Mouse (Mus musculus): ENCODE results near the gene Fmod. TPM values are rescaled to one million over a fixed set of nuclear protein-coding genes. Genes with fewer than 3 reads are reported as not detected.

Gene Fmod
- 1 to 10 TPM; 9.3 to 9.8 TPM for total RNA-seq (2021)
- long read RNA-seq, experiment 1, transcript Fmod-201 (3 exons, 3,120 nt), result major isoform, 5 of 7 reads
- long read RNA-seq, experiment 1, partial matches to known transcripts, result 0 of 7 reads
- long read RNA-seq, experiment 1, other reads (novel, unspliced or antisense), result 2 of 7 reads
- long read RNA-seq, experiment 2, partial matches to known transcripts, result 0 of 3 reads
- long read RNA-seq, experiment 2, other reads (novel, unspliced or antisense), result 0 of 3 reads

DNA sequence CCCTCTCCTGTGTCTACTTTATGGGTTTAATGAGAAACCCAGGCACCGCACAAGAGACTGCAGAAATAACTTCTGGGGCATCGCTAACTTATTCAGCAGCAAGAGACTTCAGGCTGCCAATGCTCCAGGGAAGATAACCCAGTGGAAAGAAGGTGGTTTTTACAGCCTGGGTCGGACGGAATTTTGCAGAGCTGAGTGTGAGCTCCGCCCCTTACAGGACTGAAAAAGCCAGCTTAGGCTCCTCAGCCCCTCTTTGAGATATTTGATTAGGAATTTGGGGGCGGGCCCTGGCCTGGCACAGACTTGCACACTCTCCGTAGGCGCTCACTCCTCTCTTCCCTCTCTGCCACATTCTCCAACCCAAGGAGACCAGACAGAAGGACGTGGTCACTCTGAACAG, at the start of gene Fmod:
TSS of gene Fmod (plus strand) at position 83 of the 400 bp plus-strand sequence.
- no peak for DNase-seq

DNA sequence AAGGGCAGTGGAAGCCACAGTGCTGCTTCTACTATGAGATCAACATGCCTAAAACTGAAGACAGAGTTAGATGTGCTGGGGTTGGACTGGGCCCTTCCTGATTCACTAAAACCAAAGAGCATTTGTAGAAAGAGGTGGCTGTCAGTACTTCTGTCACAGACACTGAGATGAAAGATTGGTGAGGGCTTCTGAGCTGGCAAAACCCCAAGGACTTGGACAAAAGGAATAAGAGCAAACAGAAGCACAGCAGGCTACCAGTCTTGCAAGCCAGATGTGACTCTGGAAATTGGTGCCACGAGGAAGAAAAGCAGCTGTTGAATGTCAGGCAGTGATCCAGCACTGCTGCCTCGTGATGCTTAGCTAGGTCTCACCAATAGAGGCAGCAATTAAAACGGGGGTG, 48.2 kb upstream of the Fmod start:
- no peak for DNase-seq

DNA sequence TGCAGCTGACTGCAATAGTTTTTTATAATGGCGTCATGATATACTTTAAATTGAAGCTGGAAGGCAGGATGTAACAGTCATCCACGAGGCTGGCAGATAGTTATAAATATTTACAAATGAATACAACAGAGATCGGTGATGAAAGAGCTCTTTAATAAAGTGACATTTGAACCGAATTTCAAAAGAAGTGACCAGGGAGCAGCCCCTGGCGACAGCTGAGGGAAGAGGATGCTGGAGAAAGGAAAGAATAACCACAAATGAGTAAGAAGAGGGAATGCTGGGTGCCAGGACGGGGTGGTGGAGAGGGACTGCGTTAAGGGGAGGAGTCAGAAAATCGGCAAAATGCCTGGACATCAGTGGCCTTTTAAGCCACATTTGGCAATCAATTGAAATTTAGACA, 45.8 kb upstream of the Fmod start:
- DNase-seq, result no peak

DNA sequence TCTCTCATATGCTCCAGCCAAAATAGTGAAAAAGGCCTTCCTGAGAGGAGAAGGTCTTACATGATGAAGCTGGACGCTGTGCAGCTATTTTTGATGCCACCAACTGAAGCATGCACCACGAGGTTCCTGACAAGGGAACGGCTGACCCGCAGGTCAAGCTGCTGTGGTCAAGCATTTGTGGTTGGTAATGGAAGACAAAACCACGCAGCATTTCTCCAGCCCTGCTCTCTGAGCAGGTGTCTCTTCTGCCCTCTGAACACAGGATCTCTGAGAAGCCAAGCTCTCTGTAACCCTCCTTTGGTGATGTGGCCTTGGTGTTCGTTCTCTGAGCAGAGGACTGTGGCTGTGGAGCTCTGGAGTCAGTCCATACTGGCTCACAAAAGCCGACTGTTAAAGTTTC, 31.6 kb upstream of the Fmod start:
- DNase-seq, result no peak

DNA sequence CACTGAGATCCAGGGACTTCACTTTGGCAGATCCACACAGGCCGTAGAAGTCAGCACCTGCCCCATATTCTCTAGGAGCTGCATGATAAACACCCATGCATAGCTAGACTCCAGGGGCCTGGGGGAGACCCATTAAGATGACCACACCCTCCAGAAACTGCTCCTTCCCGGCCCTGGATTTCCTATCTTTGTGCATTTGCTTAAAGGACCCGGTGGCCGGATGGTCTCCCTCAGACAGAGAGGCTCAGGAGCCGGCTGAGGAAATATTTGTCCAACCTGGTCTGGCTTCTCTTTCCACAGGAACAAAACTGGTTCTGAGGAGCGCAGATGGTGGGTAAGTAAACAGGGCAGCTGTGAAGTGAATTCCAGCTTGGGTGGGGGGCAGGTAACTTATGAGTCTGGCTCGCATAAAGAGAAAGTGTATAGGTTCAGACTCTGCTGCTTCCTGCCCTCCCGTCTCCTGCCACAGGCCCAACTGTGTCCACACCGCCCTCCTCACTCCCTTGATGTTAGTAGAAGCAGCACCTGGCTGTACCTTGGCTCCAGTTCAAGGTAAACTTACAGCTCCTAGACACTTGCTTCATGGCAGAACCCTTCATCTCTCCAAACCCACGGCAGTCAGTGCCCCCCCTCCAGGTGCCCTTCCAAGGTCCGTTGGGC, 30.8 kb upstream of the Fmod start:
- no peak for DNase-seq

DNA sequence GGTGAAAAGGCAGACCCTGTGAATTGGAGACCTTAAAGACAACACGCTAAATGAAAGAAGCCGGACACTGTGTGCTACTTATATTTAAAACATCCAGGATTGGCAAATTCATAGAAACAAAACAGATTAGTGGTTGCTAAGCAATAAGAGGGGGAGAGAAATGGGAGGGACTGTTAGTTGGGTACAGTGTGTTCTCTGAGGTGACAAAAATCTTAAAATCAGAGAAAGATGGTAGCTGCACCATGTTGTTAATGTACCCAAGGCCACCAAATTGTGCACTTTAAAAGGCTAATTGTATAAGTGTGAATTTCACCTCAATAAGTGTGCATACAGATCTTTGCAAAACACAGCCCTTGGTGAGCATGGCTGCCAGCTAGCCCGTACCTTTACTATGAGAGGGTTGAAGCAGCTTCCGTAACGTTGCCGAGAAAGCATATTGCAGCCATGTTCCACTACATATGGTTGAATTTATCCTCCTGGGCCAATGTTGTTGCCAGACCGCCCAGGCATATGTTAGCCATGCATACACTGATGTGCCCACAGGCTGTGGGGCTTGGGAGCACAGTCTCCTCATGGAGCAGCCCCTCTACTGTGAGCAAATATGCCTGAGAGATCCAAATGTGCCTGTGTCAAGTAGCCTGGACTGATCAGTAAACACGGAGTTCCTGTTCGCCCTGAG, 12.6 kb upstream of the Fmod start:
- no peak for DNase-seq

DNA sequence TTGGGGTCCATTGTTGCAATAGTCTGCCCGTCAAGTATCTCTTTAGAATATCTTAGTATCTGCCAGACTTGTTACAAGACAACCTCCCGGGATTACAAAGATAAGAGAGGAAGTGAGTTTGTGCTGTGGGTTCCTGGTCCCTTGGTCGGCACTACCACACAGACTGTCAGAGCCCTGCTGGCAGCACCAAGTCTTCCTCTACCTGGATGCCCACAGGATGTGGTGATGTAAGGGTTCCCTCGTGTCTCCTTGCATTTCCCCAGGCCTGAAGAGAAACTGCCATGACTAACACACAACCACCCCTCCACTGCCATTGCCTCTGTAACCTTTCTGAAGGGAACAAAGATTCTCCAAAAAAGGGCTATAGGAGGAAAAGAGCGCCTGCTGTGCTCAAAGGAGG, 11.1 kb upstream of the Fmod start:
- no peak for DNase-seq

DNA sequence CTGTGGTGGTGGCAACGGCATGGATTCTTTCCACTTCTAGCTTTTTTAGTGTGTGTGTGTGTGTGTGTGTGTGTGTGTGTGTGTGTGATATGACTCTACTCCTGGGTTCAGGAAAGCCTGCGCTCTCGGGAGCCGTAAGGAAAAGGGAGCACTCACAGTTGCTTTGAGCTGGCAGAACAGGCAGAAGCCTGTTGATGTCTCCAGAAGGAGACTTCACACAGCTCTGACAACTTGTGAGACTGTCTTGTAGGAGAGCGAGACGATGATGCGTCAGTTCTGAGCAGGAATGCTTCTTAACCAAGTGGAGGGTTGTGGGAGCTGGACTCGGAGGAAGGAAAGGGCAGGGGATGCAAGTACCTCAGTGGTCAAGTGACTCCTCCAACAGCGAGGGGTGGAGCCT, 10.3 kb upstream of the Fmod start:
- DNase-seq, result no peak

DNA sequence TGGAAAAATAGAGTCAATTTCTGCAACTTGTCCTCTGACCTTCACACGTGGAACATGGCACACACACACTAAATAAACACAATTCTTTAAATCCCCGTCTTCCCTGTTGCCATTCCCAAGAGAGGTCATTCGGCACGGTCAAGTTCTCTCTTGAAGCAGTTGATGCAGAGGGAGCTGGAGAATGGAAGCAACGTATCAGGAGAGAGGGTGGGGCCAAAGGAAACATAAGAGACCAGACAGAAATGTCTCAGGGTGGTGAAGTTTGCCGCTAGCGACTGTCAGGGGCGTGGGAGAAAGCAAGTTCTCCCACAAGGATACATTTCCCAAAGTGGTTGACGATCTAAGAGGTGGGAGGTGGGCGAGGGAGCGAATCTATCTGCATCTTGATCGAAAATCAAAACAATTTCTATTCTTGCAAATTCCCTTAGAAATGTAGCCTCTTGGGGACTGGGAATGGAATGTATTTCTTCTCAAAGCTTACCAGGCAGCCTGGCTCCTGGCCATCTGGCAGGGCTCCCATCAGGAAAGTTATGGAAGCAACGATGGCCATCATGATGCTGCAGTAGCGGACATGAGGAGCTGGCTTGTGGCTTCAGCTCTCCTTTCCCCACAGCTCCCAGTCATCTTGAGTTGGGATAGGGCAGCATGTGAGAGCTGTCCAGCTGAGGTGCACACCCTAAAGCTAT, 8.8 kb upstream of the Fmod start:
- peak in 1 of 2 experiments; percentile 50 for DNase-seq

DNA sequence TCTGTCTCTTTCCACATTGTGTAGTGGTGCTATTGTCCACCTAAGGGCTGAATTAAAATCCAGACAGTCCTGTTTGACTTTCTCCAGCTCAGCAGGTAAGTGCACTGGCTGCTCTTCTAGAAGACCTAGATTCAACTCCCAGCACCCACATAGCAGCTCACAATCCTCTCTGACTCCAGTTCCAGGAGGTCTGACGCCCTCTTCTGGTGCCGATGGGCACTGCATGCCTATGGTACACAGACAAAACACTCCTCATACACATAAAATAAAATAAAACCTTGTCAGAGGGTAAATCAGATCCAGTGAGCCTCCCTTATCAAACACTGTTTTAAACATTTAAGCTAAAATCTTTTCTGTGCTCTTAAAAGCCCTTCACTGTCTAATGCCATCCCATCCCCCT, 562 bp upstream of the Fmod start:
- no peak for DNase-seq

DNA sequence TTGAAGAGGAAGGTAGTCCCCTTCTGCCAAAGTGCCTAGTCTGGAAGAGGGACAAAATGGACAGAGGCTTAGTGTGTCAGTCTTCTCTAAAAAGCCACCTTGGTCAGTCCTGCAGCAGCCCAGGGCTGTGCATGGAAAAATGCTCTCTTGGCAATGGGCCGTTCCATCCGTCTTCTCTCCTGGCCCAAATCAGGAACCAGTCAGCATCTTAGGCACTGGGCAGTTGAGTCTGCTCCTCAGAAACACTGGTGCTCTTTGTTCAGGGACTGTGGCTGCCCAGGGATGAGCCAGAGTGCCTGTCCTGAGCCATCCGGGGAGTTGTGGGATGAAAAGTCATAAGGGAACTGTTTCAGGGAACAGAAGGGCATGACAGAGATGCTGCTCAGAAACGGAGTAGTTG, 1.3 kb downstream of the Fmod start:
- no peak for DNase-seq

DNA sequence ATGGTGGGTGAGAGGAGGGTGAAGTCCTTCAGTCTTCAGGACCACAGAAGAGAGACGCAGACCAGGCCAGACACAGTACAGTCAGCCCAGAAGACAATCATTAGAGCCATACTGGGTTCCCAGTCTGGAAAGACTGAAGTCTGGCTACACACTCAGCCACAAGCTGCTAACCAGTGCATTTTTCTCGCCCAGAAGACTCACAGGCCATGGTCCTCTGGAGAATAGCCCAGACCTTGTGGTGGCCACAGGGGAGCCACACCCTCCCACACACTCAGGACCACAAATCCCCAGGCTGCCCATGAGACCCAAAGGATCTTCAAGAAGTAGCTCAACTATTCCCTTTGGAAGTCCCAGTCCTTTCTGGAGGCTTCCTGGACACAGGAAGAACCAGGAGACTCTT, 2.3 kb downstream of the Fmod start:
- DNase-seq, result no peak

DNA sequence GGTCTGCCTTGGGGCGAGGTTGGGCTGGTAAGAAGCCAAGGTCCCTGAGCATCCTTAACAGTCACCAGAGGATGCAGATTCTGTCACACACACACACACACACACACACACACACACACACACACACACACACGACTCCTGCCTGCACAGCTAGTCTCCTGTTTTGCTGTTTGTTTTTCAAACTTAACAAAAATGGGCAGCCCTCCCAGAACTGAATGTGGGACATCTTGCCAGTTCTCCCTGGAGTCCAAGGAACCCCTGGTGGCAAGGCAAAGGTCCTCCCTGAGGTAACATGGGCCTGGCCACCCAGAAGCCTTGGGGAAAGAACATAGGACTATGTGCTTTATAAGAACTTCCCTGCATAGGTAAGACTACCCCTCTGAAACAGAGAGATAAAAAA, 4.8 kb downstream of the Fmod start:
- peak in 1 of 2 experiments; percentile 27 for DNase-seq

DNA sequence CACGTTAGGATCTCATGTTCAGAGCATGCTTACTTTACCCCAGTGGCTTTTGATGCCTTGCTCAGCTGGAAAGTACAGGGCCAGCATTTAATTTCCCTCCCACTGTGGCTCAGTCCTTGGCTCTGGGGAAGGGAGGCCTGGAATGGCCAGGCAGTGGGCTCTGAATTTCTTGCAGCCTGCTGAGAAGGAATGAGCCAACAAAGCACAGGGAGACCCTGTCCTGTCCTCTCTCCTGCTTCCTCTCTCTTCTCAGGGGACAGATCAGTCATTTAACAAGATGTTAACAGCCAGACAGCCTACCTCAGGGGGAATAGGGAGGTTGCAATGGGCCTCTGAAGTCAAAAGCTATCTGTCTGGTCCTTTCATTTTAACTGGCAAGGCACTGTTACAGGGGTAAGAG, 5.3 kb downstream of the Fmod start:
- no peak for DNase-seq

DNA sequence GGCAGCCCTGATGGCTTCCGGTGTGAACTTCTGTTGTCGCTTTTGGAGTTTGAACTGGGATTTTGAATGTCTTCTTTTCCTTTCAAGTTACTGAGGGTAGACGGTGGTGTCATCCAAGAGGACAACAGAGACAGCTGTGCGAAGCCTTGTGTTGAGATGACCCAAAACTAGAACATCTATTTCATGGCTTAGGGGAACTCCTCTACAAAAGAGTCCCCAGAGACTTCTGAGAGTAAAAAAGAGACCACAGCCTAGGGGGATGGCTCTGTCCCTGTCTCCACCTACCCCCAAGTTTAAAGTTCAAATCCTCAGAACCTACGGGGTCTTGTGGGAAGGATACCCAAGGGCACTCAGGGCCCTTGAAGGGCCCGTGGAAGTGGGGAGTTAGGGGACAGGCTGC, 7.8 kb downstream of the Fmod start:
- no peak for DNase-seq

DNA sequence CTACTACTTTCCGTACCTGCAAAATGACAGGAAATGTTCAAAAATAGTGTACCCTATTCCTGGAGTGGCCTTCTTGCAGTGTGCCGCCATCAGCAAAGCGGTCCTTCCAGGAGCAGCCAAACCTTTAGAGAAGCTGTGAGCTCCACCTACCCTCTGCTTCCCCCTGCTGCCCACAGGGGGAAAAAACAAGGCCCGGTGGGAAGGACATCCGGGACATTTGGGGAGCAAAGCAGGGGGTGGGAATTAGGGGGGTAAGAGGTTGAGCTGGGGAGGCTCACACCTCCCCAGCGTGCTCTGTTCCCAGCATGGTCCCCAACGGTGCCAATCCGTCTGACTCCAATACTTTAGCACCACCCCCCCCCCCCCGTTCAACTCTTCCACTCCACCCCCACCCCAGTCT, 8.9 kb downstream of the Fmod start:
- peak; percentile 70 to 86 for DNase-seq

DNA sequence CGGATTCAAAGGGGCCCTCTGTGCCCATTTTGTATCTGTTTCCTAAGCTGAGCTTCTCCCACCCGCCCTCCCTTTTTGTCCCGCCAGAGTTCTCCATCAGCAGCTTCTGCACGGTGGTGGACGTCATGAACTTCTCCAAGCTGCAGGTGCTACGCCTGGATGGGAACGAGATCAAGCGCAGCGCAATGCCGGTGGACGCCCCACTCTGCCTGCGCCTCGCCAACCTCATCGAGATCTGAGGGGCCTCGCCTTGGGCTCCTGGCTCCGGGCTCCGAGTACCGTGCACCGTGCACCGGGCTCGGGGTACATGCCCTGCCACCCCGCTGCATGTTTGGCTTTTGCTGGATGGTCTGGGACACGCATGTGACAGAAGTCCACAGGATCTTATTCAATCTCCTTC, 9.3 kb downstream of the Fmod start:
- DNase-seq, result no peak

DNA sequence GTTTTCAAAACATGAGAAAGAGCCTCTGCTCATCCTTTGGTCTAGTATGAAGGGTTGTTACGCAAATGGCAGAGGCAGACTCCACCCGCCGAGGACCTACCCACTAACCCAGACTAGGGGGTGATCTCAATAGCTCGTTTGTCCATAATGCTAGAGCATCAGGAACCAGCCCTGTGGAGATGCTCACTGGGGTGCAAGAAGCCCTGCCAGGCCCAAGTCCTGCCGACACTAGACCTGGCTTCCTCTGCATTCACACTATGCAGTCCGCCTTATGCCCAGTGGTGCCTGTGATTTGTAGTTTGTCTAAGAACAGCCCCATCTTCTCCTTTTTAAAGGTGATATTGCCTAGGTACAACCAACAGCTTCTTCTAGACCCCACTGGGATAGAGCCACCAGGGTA, 10.4 kb downstream of the Fmod start:
- DNase-seq, result no peak

DNA sequence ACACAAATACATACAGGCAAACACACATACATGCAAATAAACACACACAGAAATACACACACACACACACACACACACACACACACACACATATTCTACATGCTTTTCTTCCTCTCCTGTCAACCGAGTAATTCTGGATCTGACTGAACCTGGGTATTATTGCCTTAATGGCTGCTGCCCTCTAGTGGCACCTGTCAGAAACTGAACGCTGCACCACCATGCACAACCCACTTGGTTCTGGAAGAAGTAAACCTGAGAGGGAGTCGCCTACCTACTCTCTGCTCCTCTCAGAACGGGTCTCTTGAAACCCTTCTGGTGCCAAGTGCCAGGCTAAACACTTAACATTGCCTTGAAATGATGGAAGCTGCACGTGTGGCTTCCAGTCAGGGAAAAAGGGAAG, 11.7 kb downstream of the Fmod start:
- DNase-seq, result peak; percentile 68 to 82

DNA sequence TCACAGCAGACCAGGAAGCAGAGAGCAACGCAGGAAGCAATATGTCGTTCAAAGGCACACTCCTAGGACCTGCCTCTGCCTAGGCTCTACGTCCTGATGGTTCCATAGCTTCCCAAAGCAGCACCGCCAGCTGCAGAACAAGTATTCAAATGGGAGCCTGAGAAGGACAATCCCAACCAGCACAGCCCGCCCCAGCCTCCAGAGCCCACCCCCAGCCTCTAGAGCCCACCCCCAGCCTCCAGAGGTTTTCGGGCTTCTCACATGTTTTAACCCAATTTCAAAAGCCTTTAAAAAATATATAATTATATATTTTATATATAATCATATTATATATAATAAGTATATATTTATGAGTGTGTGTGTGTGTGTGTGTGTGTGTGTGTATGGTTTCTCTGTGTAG, 12.5 kb downstream of the Fmod start:
- no peak for DNase-seq

DNA sequence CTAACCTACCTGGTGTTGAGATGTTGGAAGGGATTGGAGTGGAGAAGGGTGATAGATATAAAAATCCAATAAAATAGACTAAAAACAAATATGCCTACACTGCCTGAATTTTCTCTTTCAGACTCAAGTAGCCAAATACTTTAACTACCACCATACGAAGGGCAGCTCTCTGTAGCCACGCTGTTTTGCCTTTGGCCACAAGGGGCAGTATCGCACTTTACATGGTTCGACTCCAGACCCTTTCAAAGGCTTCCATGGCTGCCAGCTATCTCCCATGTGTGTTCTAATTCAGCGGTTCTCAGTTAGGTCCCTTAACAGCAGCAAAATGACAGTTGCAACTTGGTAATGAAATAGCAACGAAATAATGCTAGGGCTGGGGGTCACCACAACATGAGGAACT, 16.2 kb downstream of the Fmod start:
- peak; percentile 83 to 88 for DNase-seq

DNA sequence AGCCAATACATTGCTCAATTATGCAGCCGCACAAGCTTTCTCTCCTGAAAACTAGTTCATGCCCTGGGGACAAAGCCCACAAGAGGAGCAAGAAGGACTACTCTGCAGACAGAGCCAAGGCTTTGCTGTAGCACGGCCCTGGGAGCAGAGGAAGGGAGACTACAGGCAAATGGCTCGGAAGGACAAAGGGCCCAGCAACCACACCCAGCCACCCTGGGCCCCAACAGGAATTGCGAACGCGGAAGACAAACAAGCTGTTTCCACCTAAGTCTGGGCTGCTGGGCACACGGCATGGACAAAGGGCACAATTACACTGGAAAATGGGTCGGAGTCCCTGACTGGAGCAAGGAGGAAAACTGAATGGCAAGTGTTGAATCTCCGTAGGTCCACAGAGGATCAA, 18.0 kb downstream of the Fmod start:
- DNase-seq, result no peak

DNA sequence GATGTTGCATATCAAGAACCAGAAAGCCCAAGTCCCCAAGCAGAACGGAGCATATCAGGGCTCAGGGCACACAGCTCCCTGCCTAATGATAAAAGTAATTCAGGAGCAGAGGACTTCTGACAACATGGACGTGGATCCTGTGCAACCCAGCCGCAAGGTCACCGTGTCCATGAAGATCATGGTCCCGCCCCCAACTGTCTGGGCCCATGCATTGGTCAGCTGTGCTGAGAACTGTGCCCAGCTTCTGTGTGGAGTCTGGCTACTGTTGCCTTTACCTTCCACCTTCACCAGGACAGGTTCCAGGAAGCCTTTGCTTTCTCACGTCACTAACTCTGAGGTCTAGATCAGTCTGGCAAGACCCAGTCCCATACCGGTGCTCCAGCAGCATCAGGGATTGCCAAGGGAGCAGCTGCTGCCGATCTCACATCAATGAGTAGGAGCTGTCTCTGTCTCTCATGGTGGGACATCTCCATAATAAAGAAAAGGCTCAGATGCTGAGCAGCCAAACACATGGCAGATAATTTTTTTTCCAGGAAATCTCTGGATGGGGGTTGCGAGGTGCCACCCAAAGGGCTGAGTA, 18.7 kb downstream of the Fmod start:
- no peak for DNase-seq

Data from adrenal gland, postnatal 36 days (tissue).